Mouse (Mus musculus) midbrain, embryonic 14.5 days (tissue): ENCODE measurements around the gene Tmem25. TPM values are rescaled to one million over a fixed set of nuclear protein-coding genes. Genes with fewer than 3 reads are reported as not detected.

Source experiments
- ATAC-seq: fragments of 200-750 bp; cut with Nextera tagmentation; 2 replicates; pipeline ENCODE4 v1.8.0; 2017; ENCODE audit warnings: moderate number of reproducible peaks, moderate library complexity; ENCODE audit not compliant: low FRiP score, low TSS enrichment
- DNase-seq: peaks from one replicate; pipeline ENCODE4 v3.0.0-alpha.2; 2015
- H3K27ac ChIP-seq: fragments of 300-500 bp; sonication (generic); replicated peaks from 2 replicates; pipeline ENCODE4 v1.5.1; 2014; ENCODE audit warnings: mild to moderate bottlenecking, low read depth, low read length, moderate library complexity
- H3K27me3 ChIP-seq: fragments of 300-500 bp; sonication (generic); 2 replicates; pipeline ENCODE4 v1.6.1; 2014; ENCODE audit warnings: low read length, control low read depth, mixed read lengths; ENCODE audit not compliant: control insufficient read depth, insufficient read depth
- H3K36me3 ChIP-seq: fragments of 300-500 bp; sonication (generic); 2 replicates; pipeline ENCODE4 v1.6.1; 2014; ENCODE audit warnings: low read length, control low read depth; ENCODE audit not compliant: control insufficient read depth, insufficient read depth
- H3K4me1 ChIP-seq: fragments of 300-500 bp; sonication (generic); 2 replicates; pipeline ENCODE4 v1.6.1; 2014; ENCODE audit warnings: mild to moderate bottlenecking, antibody characterized with exemption, low read length, control low read depth; ENCODE audit not compliant: control insufficient read depth, insufficient read depth
- H3K4me2 ChIP-seq: fragments of 300-500 bp; sonication (generic); 2 replicates; pipeline ENCODE4 v1.6.1; 2014; ENCODE audit warnings: mild to moderate bottlenecking, low read length, moderate library complexity
- H3K4me3 ChIP-seq: fragments of 300-500 bp; sonication (generic); replicated peaks from 2 replicates; pipeline ENCODE4 v1.5.1; 2014; ENCODE audit warnings: low read depth, low read length
- H3K9ac ChIP-seq: fragments of 300-500 bp; sonication (generic); replicated peaks from 2 replicates; pipeline ENCODE4 v1.6.1; 2014; ENCODE audit warnings: mild to moderate bottlenecking, low read length, moderate library complexity
- H3K9me3 ChIP-seq: fragments of 300-500 bp; sonication (generic); 2 replicates; pipeline ENCODE4 v1.6.1; 2016; ENCODE audit warnings: low read length, control low read depth, mixed read lengths; ENCODE audit not compliant: control insufficient read depth
- WGBS: fragments of 180-500 bp; shearing (Covaris S2); extraction: QIAGEN DNeasy Blood & Tissue Kit; methylation state at CpG from one replicate; pipeline ENCODE4 v1.1.7; 2014; 5-methylcytosine and 5-hydroxymethylcytosine counted together
- polyA plus RNA-seq: library from polyadenylated mRNA; unstranded; fragments of >200 nt; fragmentation: Nextera tagmentation; extraction: Ambion mirVana; gene quantifications from 2 replicates; pipeline ENCODE4 v1.2.1, GENCODE M21; 2014

The Tmem25 gene
- polyA plus RNA-seq, result 10.0 and 15.6 TPM in 2 replicates

DNA sequence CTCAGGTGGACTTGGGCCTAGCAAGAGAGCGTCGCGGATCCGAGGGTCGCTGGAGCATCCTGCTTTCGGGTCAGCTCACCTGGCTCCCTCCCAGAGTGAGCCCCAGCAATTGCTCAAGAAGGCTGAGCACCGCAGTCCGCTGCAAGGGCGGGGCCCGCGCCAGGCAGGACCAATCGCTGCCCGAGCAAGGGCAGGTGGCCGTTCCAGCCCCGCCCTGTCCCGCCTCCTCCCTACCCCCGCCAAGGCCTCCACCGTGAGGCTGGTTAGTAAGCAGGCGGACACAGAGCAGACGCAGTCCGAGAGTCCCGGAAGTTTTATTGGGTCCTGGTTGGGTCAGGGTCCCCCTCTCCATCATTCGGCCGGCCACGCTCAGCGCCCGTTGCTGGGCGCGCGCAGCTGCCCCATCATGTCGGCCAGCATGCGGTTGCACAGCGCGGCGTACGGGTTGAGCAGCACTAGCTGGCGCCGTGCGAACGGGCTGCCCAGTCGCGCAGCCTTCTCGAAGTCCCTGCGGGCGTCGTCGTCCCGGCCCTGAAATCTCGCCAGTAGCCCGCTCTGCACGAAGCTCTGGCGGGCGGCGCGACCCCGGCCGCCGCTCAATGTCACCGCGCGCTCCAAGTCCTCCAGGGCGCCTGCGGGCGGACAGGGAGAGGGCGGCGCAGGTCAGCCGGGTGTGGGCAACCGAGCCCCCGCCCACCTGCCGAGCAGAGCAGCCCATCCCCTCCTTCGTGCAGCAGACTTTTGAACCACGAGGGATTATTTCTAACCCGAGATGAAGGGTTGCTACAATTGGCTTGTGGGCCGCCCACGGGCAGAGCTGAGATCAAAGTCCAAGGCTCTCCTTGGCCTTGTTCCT lies at the start of gene Tmem25:
Gene Tmem25 (minus strand): TSS at position 206 of the 856 bp plus-strand sequence.
- Histone ChIP-seq H3K4me2 (peak within 1 kb of the TSS; percentile 98), H3K4me1 (peaks cover 5% of the 10 kb centered on the region; the same call in 1 of the 2 replicates), H3K9me3 (no peaks in the 10 kb centered on the region), H3K9ac (peak within 1 kb of the TSS; percentile 64), H3K36me3 (peaks cover 9% of the 10 kb centered on the region), H3K4me3 (peak within 1 kb of the TSS; percentile 57), H3K27ac (peak within 1 kb of the TSS; percentile 77), H3K27me3 (0 out of 2 replicates have a peak, but pooled peaks cover 5% of the 10 kb centered on the region)
- ATAC-seq (peak; percentile 93), DNase-seq (peak; percentile 89)
- under 1% methylated on average over 75 of the region's 75 CpGs for WGBS

DNA sequence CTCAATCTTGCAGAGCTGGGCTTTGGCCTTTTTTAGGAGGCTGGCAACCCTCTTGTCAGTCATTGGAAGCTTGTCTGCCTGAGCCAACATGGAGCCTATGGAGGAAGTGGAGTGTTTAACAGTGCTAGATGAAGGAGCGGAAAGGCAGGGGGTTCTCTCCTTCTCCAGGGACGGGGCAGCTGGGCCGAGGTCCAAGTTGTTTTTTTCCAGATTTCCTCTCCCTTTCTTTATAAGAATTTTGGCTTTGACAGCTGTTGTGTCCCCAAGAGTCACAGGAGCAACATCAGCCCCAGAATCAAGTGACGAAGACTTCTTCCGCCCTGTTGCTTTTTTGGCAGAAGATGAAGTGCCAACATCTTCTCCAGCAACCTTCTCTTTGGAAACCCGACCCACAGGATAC lies 48.3 kb upstream of the Tmem25 start:
- Histone ChIP-seq H3K9ac (no peak overlapping the region), H3K4me3 (no peak overlapping the region), H3K36me3 (peaks cover 76% of the 10 kb centered on the region), H3K9me3 (no peaks in the 10 kb centered on the region), H3K4me2 (no peak overlapping the region), H3K27ac (no peak overlapping the region), H3K4me1 (no peaks in the 10 kb centered on the region), H3K27me3 (no peaks in the 10 kb centered on the region)
- DNase-seq, result no peak
- 92% methylated on average over 6 of the region's 6 CpGs for WGBS
- ATAC-seq, result no peak

DNA sequence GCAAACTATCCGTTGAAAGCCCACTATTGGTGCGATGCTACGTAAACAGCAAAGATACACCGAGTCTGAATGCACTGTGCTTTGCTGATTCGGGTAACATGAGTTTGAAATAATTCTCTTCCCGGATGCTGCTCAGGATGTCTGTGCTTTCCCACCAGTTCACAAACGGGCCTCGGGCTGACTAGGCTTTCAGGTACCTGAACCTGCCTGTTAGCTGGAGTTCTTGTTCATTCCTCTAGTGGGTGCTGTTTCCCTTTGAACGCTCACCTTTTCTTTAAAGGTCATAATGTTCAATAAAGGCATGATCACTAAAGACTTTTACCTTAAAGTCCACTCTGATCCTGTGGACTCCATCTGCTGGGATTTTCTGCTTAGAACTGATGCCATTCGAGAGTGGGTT lies 42.1 kb upstream of the Tmem25 start:
- DNase-seq, result peak; percentile 56

DNA sequence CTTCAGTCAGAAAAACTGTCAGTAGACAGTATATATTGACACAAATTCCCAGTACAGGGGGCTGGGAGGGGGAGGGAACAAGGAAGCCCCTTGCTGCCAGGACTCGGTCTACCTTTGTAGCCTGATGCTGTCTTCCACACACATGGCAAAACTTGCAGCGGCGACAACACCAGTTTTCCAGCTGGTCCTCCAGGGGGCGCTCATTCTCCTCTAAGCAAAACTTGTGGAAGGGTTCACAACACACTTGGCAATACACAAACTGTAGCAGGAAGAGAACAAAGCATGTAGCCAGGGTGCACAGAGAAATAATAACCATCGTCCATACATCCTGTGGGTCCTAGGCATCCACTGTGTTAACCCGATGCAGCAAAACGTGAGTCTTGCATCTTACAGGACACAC lies 37.3 kb upstream of the Tmem25 start:
- WGBS, result 49% methylated on average over 7 of the region's 7 CpGs
- Histone ChIP-seq H3K4me1 (no peaks in the 10 kb centered on the region), H3K9ac (no peak overlapping the region), H3K9me3 (no peaks in the 10 kb centered on the region), H3K27me3 (no peaks in the 10 kb centered on the region), H3K4me3 (no peak overlapping the region), H3K4me2 (no peak overlapping the region), H3K36me3 (peaks cover 85% of the 10 kb centered on the region), H3K27ac (no peak overlapping the region)
- peak; percentile 86 for DNase-seq
- ATAC-seq, result no peak

More for the DNA sequence above, 42.1 kb upstream of the Tmem25 start:
- 91% methylated on average over 10 of the region's 10 CpGs for WGBS
- no peak overlapping the region for H3K9ac ChIP-seq
- no peaks in the 10 kb centered on the region for H3K27me3 ChIP-seq
- H3K9me3 ChIP-seq, result no peaks in the 10 kb centered on the region
- peaks cover 90% of the 10 kb centered on the region for H3K36me3 ChIP-seq
- no peaks in the 10 kb centered on the region for H3K4me1 ChIP-seq
- no peak for ATAC-seq
- H3K4me3 ChIP-seq, result no peak overlapping the region
- H3K27ac ChIP-seq, result no peak overlapping the region
- no peak overlapping the region for H3K4me2 ChIP-seq

DNA sequence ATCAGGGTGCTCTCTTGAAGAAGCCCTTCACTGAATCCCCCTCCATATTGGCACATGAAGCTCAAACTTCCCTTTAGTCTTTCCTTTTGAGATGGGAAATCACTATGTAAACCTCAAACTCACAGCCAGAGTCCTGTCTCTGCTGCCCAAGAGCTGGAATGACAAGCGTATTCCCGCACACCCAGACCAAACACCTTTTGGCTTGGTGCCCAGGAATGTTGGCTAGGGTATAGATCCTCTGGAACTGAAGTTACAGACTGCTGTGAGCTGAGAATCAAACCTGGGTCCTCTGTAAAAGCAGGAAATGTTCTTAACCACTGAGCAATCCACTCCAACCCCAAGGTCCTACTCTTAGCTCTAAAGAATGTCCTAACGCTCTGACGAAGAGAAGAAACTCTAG lies 33.2 kb upstream of the Tmem25 start:
- no peak overlapping the region for H3K27ac ChIP-seq
- H3K36me3 ChIP-seq, result peaks cover 87% of the 10 kb centered on the region
- no peaks in the 10 kb centered on the region for H3K9me3 ChIP-seq
- 86% methylated on average over 4 of the region's 4 CpGs for WGBS
- H3K4me1 ChIP-seq, result no peaks in the 10 kb centered on the region
- H3K27me3 ChIP-seq, result no peaks in the 10 kb centered on the region
- ATAC-seq, result no peak
- no peak overlapping the region for H3K4me2 ChIP-seq
- DNase-seq, result peak; percentile 13
- no peak overlapping the region for H3K9ac ChIP-seq
- no peak overlapping the region for H3K4me3 ChIP-seq

DNA sequence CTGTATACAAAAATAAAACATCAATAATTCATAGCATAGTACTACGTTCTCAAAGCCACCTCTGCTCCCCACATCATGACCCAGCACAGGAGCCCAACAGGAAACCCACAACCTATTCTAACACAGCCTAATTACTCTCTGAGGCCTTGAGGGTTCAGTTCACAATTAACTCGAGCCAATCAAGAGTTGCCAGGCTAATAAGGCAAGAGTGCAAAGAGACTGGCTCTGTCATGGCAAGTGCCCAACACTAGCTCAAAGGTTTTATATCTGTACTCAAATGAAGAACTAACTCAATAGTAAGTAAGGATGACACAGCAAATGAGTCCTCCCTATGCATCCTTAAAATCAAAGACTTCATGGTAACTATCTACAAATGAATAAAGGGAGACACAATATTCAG lies 31.4 kb upstream of the Tmem25 start:
- DNase-seq (no peak), ATAC-seq (no peak)
- peaks cover 93% of the 10 kb centered on the region for H3K36me3 ChIP-seq
- H3K27ac ChIP-seq, result no peak overlapping the region
- no peak overlapping the region for H3K9ac ChIP-seq
- H3K4me1 ChIP-seq, result no peaks in the 10 kb centered on the region
- H3K9me3 ChIP-seq, result no peaks in the 10 kb centered on the region
- 91% methylated on average over 2 of the region's 2 CpGs for WGBS
- H3K27me3 ChIP-seq, result no peaks in the 10 kb centered on the region
- H3K4me2 ChIP-seq, result no peak overlapping the region
- H3K4me3 ChIP-seq, result no peak overlapping the region

DNA sequence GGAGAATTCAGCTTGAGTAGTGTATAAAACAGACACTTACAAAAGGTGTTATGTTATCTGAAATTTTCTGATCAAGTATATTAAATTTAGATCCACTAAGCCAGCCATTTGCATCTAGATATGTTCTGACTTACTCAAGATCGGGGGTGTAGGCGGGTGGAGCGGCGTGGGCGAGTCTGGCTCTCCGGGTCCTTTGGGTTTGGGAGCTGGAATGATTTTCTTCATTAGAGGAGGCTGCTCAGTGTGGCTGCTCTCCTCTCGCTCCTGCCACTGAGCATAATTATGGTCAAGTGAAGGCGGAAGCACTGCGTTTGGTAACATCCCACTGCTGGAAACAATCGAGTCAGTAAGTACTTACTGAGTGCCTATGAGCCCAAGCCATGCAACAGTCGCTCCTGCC lies 29.8 kb upstream of the Tmem25 start:
- WGBS, result 96% methylated on average over 11 of the region's 11 CpGs
- Histone ChIP-seq H3K4me2 (no peak overlapping the region), H3K27me3 (no peaks in the 10 kb centered on the region), H3K27ac (no peak overlapping the region), H3K9ac (no peak overlapping the region), H3K4me1 (no peaks in the 10 kb centered on the region), H3K4me3 (no peak overlapping the region), H3K36me3 (peaks cover 93% of the 10 kb centered on the region), H3K9me3 (no peaks in the 10 kb centered on the region)
- DNase-seq, result no peak
- ATAC-seq, result no peak

DNA sequence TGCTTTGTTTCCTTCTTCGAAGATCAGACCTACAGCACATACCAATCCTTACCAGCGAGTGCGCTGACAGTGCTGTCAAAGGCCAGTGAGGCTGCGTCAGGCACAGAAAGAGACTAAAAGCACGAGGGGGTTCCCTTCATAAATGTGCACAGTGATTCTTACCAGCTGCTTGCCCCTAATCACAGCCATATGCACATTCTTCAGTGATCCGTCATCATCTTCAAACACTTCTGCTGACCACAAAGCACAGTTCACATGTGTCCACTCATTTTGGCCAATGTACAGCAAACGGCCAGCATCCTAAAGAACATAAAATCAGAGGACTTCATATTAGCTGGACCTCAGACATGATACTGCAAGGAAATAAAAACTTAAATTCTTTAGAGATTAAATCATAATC lies 27.6 kb upstream of the Tmem25 start:
- H3K4me1 ChIP-seq, result no peaks in the 10 kb centered on the region
- no peaks in the 10 kb centered on the region for H3K9me3 ChIP-seq
- H3K36me3 ChIP-seq, result peaks cover 96% of the 10 kb centered on the region
- no peak overlapping the region for H3K4me2 ChIP-seq
- no peak for ATAC-seq
- H3K4me3 ChIP-seq, result no peak overlapping the region
- no peaks in the 10 kb centered on the region for H3K27me3 ChIP-seq
- H3K9ac ChIP-seq, result no peak overlapping the region
- H3K27ac ChIP-seq, result no peak overlapping the region
- WGBS, result 92% methylated on average over 7 of the region's 7 CpGs
- DNase-seq, result no peak
